Mouse (Mus musculus) hindlimb bud, embryonic 11.5 days (tissue): ENCODE results near the gene Iqgap1.

Source experiments
- DNase-seq: peaks from one replicate; pipeline ENCODE4 v3.0.0-alpha.2; 2012; ENCODE audit warnings: low read depth, low spot score; ENCODE audit errors: extremely low spot score

The Iqgap1 gene

DNA sequence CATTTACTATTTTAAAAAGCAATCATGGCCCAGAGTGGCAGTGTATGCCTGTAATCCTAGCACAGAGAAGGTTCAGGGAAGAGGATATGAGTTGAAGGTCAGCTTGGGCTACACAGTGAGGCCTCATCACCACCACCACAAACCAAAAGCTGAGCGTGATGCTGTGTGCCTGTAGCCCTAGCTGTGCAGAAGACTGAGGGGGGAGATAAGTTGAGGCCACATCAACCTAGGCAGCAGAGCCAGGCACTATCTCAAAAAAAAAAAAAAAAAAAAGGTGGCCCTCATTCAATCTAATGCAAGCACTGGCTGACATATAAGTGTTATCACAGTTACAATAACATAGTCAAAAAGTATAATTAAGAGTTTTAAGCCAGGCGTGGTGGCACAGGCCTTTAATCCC, 106.7 kb downstream of the Iqgap1 start:
- no peak for DNase-seq

GRCm38 (mm10) chr7:80718471-80718870, 107.3 kb downstream of the Iqgap1 start:
- DNase-seq, result no peak

DNA sequence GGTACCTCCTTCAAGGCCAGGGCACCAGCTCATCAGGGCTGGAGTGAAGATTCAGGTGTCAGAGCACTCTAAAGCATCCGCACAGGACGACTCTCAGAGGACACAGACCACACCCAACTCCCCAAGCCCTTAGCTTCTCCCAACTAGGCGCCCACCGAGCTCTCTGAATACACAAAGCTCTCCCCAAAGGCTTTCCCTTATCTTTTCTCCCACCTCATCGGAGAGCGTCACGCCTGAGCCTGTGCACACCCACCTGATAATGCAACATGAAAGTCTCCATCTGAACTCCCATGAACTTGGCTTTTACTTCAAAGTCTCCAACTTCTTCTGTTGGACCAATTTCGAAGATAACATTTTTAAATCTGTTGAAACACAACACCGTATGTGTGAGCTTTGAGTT, 109.0 kb downstream of the Iqgap1 start:
- no peak for DNase-seq

DNA sequence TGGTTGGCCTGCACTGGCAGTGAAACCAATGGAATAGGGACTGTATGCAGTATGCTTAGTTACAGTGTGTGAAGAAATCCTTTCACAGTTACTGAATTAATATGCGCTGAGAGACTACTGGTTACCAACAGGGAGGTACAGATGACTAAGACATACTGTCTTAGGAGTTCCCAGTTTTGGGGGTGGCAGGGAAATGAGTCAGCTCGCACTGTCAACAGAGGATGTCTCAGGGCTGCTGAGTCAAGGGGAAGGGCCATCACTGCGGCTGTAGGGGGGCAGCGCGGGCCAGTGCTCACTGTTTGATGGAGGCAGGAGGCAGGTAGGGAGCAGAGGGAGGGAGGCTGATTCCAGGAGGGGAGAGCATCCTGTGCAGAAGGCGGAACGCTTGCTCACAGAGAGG, 110.5 kb downstream of the Iqgap1 start:
- no peak for DNase-seq

GRCm38 (mm10) chr7:80711496-80711895, 114.3 kb downstream of the Iqgap1 start:
- DNase-seq, result no peak

- no peak for DNase-seq
Observed at GRCm38 (mm10) chr7:80710333-80710732, 115.4 kb downstream of the Iqgap1 start.

DNA sequence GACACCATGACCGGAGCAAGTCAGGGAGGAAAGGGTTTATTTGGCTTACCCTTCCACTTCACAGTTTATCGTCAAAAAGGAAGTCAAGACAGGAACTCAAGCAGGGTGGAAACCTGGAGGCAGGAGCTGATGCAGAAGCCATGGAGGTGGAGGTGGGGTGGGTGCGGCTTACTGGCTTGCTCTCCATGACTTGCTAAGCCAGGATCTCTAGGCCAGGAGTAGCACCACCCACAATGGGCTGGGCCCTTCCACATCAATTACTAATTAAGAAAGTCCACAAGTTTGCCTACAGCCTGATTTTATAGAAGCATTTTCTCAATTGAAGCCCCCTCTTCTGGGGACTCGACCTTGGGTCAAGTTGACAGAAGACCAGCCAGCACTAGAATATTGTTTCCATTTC, 121.7 kb downstream of the Iqgap1 start:
- no peak for DNase-seq

DNA sequence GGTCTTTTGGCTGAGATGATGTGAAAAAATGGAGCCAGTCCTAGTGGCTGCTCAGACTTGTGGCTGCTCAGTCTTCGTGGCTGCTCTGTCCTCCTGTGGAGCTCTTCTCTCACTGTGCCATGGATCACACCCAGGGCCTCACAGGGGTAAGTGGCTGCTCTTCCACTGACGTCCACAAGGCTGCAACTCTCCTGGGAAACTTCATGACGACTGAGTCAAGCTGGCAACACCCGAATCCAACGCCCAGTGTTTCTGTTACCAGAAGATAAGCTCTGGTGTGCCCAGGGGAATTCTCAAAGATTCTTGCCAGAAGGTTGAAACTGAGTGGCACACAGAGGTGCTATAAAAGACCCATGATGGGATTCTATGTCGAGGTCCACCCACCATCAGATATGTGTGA, 123.3 kb downstream of the Iqgap1 start:
- DNase-seq, result no peak

DNA sequence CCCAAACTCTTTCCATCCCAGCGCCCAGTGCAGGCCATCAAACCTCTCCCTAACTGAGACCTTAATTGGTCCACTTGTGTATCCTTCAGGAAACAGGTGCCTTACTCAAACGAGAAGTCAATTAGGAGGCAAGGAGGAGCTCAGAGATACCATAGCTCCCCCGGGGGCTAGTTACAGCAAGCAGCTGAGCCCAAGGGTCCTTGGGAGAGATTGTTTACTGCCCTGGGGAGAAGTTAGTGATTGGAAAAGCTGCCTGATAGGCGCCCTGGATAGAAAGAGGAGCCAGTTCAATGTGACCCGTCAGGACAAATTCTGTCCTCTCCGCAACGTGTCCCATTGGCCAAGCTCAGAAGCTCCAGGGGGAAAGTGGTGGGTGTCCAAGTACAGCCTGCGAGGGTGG, 126.1 kb downstream of the Iqgap1 start:
- DNase-seq, result no peak

DNA sequence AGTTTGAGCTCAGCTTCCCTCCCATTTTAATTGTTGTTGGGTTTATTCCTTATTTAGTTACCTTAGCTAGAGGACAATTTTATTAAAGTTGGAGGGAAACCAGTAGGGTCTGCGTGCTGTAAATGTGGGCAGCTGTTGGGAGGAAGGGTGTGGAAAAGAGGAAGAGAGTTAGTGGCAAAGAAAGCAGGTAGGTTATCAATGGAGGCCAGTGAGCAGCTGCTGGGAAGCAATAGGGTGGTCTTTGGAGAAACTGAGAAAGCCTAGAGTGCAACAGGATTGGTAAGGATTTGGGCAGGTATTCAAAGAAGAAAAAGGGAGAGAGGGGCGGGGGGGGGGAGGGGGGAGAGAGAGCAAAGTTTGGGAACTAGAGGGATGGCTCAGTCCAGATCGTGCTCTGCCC, 126.8 kb downstream of the Iqgap1 start:
- no peak for DNase-seq

DNA sequence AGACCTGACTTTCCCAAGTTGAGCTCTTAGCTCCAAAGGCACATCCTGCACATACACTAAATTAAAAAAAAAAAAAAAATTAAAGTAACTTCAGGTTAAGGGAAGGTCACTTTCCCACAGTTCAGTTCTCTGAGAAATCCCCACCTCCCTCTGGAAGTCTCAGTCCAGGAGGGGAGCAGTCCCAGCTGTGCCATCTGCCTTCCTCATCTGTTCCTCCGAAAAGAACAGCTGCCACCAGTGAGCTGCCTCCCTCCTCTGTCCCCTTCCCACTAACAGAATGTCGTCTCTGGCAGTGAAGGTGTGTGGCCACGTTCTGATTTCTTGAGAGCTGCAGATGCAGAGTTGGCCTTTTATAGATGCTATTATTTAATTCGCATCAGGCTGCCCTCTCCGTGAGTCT, 127.9 kb downstream of the Iqgap1 start:
- DNase-seq, result no peak

GRCm38 (mm10) chr7:80696903-80697302, 128.9 kb downstream of the Iqgap1 start:
- no peak for DNase-seq

DNA sequence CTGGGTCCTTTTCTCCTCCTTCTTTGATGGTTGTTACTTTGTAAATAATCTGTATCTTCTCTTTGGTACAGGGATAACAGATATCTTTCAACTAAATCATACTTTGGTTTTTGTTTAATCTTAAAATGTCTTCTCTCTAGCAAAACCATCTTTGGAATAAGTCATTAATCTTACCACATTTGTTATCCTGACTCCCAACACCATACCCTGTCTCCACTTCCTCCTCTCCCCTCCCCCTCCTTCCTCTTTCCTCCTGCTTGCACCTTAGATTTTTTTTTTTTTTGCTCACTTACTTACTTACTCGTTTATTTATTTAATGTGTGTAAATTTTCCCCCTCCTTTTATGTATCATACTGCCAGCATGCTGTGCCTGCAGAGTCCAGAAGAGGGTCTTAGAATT, 129.4 kb downstream of the Iqgap1 start:
- no peak for DNase-seq

- no peak for DNase-seq
Observed at GRCm38 (mm10) chr7:80692472-80692871, 133.3 kb downstream of the Iqgap1 start.

DNA sequence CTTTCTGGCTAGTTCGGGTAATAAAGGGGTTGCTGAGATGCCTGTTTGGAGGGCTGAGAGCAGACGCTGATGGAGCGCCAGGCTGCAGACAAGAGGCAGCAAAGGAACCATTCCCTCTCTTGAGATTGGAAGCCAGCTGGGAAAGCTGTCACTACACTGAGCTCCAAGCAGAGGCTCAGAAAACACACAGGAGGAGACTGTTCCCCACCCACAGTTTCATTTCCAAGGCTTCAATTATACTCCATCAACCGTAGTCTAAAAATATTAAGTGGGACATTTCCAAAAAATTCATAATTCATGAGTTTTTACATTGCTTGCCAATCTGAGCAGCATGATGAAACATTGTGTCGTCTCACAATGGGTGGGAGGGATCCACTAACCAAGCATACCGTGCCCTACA, 134.6 kb downstream of the Iqgap1 start:
- no peak for DNase-seq

- no peak for DNase-seq
Observed at GRCm38 (mm10) chr7:80689221-80689591, 136.6 kb downstream of the Iqgap1 start.

- no peak for DNase-seq
Observed at GRCm38 (mm10) chr7:80688556-80689220, 137.1 kb downstream of the Iqgap1 start, which contains the start of gene Crtc3. TSS of gene Crtc3 (minus strand) at chr7:80688877.

- no peak for DNase-seq
Observed at GRCm38 (mm10) chr7:80687721-80688555, 137.8 kb downstream of the Iqgap1 start.

DNA sequence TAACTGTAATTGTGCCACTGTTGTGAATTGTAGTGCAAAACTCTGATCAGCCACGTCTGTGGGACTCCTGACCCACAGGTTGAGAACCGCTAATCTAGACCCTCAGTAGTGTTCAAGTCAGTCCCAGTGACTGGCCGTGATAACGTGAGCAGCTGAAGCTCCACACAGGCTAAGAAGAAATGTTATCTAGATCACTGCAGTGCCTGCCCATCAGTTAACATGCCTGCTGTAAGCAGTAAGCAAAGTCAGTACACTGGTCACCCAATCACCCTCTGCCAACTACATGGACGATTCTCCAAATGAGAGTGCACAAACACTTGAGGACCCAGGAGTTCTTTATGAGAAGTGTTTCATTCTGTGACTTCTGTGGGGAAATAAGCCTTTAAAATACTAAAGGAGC, 140.1 kb downstream of the Iqgap1 start:
- no peak for DNase-seq

DNA sequence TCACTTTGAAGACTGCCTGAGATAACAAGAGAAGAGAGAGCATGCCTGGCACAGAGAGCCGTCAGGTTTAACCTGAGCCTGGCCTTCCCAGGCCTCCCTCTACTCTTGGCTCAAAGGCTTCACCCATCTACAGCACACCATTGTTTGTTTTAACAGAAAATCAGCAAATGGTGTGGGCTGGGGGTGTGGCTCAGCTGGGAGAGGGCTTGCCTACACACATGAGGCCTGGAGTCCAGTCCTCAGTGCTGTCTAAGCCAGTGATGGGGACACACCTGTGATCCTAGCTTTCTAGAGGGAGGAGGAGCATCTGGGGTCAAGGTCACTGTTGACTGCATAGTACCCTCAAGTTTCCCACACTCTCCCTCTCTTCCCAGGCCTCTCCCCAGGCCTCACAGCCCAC, 143.1 kb downstream of the Iqgap1 start:
- no peak for DNase-seq

GRCm38 (mm10) chr7:80680218-80680847, 145.4 kb downstream of the Iqgap1 start:
- no peak for DNase-seq

- DNase-seq, result no peak
Observed at GRCm38 (mm10) chr7:80672323-80672722, 153.5 kb downstream of the Iqgap1 start.
